Mouse (Mus musculus): ENCODE results near the gene Hoxb3.

Hoxb3 gene

GRCm38 (mm10) chr11:96303151-96304099 is 19.7 kb upstream of the Hoxb3 start, which contains the start of gene Hoxb5:
Hoxb5 (plus strand) TSS chr11:96303336.
- no peak for DNase-seq

GRCm38 (mm10) chr11:96304381-96305195 is 18.5 kb upstream of the Hoxb3 start:
- no peak for DNase-seq

GRCm38 (mm10) chr11:96305505-96306182 is 17.5 kb upstream of the Hoxb3 start:
- DNase-seq: no peak

GRCm38 (mm10) chr11:96306183-96306907 is 16.8 kb upstream of the Hoxb3 start:
- DNase-seq: no peak

GRCm38 (mm10) chr11:96306908-96307269 is 16.2 kb upstream of the Hoxb3 start:
- no peak for DNase-seq

GRCm38 (mm10) chr11:96308763-96309162 is 14.4 kb upstream of the Hoxb3 start:
- DNase-seq: no peak

- DNase-seq: no peak
Observed at GRCm38 (mm10) chr11:96309288-96309687, 13.8 kb upstream of the Hoxb3 start.

GRCm38 (mm10) chr11:96310183-96310938 is 12.8 kb upstream of the Hoxb3 start:
- DNase-seq: no peak

GRCm38 (mm10) chr11:96311097-96311496 is 12.0 kb upstream of the Hoxb3 start:
- DNase-seq: no peak

- no peak for DNase-seq
Observed at GRCm38 (mm10) chr11:96311520-96312417, 11.4 kb upstream of the Hoxb3 start.

GRCm38 (mm10) chr11:96313134-96313533 is 10.0 kb upstream of the Hoxb3 start:
- no peak for DNase-seq

GRCm38 (mm10) chr11:96313806-96314428 is 9.2 kb upstream of the Hoxb3 start:
- no peak for DNase-seq

- DNase-seq: no peak
Observed at GRCm38 (mm10) chr11:96314671-96315343, 8.3 kb upstream of the Hoxb3 start.

- DNase-seq: no peak
Observed at GRCm38 (mm10) chr11:96315344-96315681, 7.8 kb upstream of the Hoxb3 start.

- DNase-seq: no peak
Observed at GRCm38 (mm10) chr11:96316696-96317607, 6.2 kb upstream of the Hoxb3 start.

GRCm38 (mm10) chr11:96317608-96318367 is 5.3 kb upstream of the Hoxb3 start, which contains the start of gene Hoxb4:
Hoxb4 (plus strand) TSS chr11:96318267.
- no peak for DNase-seq

- no peak for DNase-seq
Observed at GRCm38 (mm10) chr11:96318368-96319070, 4.6 kb upstream of the Hoxb3 start.

Measured in cerebellum, adult 9-10 months (tissue).